Mouse (Mus musculus) activated CD4-positive, CD25-positive, alpha-beta regulatory T cell, adult 4 months (primary cell): ENCODE measurements around the gene Vav3. TPM values are rescaled to one million over a fixed set of nuclear protein-coding genes. Genes with fewer than 3 reads are reported as not detected.

Experiments
- ATAC-seq: one replicate; pipeline ENCODE4 v1.8.0; 2017
- polyA plus RNA-seq, 2 experiments: library from polyadenylated mRNA; unstranded; fragments of 100-300 nt; shearing (Covaris generic); gene quantifications; one replicate each; pipeline ENCODE4 v1.2.1; 2017

Vav3 gene
- polyA plus RNA-seq, 2 experiments from 2014 or later, result 8.7 to 12.2 TPM

DNA sequence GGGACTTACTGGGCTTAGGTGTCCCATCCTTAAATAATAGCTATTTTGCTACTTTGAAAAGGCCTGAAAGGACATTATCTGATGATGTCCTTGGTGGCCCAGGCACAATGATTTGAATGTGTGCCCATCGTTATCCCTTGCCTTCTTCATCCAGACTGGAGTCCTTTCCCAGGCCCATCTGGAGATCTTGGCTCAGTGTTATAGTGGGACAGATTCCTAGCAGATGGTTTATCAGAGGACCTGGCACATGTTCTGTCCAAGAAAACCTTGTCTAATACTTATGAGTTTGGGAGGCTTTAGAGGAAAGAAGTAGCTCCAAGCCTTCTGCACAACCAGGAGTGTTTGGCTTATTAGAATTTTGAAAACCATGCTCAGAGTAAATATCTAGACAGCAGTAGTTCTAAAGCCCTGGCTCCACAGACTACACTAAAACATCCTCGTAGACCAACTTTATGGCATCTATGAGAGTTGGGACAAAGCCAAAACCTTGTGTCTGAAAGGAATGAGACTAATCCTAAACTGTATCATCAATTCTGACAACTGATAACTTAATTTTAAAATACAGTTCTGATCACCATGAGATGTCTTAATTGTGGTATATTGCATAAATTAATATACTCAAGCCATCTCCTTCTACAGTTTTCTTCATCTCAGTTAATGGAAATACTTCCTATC, 367.5 kb downstream of the Vav3 start:
- ATAC-seq, result no peak

DNA sequence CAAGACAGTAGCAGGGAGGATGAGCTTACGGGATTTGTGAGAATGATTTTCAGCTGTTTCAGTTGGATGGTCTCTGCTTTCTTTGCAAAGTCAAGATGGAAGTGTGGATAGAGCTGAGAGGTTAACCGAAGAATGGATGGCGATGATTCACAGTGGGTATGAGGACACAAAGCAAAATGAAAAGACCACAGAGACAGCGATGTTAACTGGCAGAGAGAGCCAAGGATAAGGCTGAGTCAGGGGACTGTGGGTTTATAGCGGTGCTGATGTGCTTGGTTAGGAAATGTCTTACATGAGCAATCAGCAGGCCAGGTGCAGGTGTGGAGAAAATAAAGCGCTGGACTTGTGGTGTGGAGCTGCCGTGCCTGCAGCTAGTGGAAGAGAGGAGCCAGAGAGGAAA, 371.3 kb downstream of the Vav3 start:
- ATAC-seq, result no peak

DNA sequence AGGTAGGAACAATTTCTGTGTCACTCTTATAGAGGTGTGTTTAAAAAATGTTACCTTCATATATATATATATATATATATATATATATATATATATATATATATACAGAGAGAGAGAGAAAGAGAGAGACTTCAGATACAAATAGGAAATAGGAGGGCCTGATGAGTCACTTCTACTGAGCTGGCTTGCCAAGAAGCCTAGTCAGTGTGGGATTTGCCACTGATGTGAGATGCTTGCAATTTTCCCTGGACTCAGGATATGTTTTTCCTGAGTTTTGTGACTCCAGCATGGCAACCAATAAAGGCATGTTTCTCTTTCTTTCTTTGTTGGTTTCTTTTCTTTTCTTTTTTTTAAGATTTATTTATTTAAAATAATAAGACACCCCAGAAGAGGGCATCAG, 374.0 kb downstream of the Vav3 start:
- no peak for ATAC-seq

DNA sequence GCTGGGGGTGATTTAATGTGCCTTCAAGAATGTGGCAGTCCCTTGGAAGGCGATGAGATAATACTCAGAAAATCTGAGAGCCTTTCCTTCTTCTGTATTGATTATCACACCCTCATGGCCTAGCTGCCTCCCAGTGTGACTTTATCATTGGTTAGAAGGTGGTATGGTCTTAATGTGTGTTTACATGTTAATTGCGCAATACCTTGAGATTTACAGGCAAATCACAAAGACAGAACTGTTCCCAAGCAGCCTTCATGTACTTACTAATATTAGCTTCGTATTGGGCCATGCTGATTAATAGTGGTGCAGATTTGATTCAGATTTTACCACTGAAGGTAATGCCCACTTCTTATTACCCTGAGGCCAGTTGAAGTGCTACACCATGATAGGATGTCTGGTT, 381.3 kb downstream of the Vav3 start:
- no peak for ATAC-seq

DNA sequence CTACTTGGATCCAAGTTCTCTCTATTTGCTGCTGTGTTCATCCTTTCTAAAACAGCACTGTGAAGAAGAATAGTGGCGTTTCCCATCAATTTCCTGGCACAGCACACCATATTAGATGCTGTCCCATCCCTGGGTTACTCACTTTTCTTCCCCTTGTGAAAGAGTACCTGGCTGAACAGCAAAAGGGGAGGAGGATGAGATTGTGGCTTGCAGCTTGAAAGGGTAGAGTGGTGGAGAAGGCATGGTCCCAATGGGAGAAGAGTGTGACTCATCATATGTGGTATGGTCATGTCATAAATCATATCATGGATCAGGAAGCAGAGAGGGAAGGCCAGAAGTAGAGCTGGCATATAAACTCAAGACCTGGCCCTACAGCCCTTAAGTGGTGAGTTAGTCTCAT, 386.3 kb downstream of the Vav3 start:
- ATAC-seq, result no peak

DNA sequence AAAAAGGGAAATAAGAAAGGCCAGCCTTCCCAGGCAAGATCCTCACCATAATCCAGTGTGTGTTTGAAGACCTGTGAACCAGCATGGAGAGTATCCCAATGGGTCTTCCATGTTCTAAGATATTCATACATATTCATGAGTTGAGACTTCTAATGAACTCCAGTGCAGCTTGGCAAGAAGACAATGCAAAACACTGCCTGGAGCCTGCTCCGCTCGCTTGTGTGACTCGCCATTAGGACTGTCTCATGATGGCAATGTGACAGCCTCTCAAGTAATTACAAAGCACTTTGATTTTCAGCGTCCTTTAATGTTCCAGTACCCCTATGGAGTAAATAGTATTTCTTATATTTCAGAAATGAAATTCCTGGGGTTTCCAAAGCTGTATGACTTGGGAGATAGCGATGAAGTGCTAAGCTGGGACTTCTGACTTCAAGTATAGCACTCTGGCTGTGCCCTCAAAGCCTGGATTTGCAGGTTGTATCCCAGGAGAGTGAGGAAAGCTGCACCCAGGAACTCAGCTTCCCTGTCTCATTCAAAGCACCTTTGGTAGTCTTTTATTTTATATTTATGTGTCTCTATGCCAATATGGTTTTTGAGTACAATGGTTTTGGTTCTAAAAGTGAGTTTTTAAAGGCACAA, 391.3 kb downstream of the Vav3 start:
- no peak for ATAC-seq

DNA sequence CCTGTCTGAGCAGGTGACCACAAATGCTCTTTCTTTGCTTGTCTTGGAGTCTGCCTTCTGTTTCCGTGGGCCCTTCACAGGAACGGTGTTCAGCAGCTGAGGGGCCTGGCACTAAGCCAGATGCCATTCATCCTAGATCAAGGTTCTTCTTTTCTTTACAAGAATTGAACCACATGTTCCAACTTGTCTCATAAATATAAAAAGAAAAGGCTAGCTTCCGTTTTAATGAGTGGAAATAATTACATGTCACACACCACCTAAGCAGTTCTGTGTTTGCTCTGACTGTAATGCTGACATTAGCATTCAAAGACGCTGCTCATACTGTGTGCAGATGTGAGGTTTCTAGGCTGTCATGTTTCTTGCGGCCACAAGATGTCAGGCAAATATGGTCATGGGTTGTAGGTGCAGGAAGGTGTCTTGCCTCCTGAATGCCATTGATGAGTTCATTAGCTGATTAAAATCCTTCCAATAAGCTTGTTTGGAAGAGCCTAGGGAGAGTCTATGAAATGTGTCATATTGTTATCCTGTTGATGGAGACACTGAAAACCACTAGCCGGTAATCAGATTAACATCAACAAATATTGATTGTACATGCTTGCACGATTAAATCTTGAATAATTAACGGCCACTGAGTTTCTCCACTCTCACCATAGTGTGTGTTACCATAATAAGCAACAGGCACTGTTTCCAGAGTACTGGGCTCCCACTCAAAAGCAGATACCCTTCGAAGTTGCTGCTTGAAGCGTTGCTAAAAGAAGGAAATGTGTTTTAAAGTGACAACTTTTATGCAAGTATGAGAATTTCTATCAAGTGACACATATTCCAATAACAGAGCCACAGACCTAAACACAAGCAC, 392.1 kb downstream of the Vav3 start:
- ATAC-seq, result peak; percentile 80

Other genes with a start within 250 kb of the Vav3 start
- gene Slc25a24, start 217.5 kb upstream of the Vav3 start, polyA plus RNA-seq, result 10 to 100 TPM; 20.4 to 26.7 TPM